Mouse (Mus musculus) cerebellum, adult 9-11 months (tissue): ENCODE measurements around the gene Pdss2.

ENCODE experiments used
- DNase-seq: peaks from one replicate; pipeline ENCODE4 v3.0.0; 2022

The Pdss2 gene

DNA sequence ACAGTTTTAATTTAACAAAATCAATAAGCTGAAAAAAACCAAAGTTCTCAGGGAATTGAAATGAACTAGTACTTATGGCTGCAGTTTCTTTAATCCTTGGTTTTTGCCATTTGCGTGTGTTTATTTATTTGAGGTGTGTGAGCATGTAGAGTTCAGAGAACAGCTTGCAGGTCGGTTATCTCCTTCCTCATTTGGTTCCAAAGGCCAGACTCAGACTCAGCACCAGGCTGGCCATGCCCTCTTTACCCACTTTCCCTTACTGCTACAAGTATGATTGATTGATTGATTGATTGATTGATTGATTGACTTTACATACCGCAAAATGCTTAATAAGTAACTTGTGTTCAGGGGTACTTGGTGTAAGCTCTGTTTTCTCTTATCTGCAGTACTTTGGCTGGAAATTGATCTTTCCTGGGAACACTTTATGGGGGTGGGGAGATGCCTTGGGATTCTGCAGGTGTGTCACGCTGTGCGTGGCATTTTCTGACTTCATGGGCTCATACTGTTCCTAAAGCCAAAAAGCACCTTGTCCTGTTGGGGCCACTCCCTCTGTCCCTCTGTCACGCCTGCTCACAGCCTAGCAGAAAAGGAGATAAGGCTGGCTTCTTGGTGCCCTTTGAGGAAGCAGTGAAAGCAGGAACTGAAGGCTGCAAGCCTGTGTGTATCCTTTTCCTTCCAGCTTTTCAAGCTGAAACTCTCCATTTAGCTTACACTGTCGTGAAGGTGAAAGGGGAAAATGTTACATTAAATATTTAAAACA is 91.6 kb downstream of the Pdss2 start:
- no peak for DNase-seq

DNA sequence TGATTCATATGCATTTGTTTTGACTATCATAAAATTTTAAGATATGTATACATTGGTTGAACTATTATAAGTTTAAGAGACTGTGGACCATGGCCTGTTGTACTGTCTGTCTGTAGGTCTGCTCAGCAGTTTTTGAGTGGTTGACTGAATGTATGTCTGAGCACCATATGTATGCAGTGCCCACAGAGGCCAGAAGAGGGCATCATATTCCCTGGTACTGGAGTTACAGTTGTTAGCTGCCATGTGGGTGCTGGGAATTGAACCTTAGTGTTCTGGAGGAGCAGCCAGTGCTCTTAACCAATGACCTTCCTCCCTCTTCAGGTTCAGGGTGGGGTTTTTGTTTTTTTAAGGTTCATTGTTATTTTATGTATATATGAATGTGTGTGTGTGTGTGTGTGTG is 93.9 kb downstream of the Pdss2 start:
- DNase-seq: no peak

DNA sequence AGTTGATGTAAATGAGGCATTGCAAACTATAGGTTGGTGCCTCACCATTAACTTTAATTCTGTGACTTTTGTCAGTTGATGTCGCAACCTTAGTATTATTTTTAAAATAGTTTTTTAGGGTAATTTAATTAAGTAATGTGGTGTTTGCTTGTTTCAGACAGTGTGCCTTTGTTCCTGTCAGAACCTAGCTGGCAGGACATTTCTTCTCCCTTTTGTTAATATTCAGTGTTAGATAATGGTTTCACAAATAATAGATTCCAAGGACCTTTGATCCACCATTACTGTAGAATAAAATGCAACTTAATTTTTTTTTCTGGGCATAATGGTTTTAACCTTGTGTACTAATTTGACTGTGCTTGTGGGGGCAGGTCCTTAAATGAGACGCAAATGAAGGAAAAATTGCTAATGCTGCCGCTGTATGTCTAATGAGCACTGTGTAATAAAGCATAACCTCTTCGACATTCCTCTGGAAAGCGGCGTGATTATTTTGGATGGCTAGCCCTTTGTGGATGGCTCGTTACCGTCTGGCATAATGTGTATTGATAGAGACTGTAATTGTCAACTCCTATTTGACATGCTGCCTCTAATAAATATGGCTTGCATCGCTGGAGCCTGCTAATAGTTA is 96.2 kb downstream of the Pdss2 start:
- DNase-seq: no peak

DNA sequence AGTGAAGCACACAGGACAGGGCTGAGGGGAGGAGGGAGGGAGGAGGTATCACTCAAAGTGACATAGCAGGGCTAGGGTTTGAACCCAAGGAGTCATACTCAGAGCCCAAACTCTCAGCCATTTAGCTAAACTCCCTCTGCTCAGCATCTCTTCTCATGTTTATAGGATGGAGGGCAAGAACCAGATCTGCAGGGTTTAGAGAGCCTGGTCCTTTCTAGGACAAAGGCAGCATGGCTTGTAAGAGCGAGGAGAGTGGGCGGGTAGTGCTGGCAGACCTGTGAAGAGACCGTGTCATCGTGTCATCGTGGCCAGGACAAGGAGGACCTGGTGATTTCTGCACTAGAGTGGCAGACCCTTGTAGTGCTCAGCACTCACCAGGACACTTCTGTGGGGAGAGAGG is 99.7 kb downstream of the Pdss2 start:
- no peak for DNase-seq

DNA sequence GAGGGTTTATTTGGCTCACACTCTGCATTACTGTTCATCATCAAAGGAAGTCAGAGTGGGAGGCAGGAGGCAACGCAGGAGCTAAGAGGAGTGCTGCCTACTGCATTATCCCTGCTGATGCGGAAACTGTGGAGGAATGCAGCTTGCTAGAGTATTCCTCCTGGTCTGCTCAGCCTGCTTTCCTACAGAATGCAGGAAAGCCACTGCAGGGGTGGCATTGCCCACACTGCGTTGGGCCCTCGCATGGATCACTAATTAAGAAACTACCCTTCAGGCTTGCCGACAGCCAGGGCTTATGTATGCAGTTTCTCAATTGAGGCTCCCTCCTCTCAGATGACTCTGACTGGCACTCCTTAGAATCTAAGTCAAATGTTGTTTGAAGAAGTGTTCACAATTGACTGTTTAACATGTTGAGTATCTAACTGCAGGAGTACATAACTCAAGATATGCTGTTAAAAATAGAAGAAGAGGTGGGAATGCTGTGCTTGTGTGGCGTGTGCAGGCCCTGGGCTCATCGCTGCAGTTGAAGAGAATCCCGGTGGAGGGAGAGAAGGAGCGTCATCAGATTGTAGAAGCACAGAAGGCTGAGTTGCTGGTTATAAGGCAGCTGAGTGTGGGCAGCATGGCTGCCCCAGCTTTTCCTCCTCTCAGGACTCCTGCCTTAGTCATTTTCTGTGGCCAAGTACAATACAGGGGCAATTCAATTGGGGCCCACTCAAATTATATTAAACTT is 101.3 kb downstream of the Pdss2 start:
- no peak for DNase-seq

DNA sequence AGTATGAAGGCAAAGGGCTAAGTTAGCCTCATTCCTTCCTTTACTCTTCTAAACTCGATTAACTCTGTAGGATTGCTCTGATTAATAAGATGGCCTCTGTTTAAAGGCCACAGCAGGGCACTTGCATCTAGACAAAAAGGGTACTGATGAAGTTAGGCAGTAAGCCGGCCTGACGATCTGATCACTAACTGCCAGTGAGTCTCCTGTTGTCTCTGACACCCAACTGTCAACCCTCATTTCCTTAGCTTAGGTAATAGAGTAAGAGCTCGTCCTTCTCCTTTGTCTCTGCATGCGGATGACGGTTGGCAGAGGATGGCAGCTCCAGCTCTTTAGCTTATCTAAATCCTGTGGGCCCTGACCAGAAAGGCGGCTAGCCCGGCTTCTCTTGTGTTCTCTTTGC is 102.1 kb downstream of the Pdss2 start:
- DNase-seq: no peak

DNA sequence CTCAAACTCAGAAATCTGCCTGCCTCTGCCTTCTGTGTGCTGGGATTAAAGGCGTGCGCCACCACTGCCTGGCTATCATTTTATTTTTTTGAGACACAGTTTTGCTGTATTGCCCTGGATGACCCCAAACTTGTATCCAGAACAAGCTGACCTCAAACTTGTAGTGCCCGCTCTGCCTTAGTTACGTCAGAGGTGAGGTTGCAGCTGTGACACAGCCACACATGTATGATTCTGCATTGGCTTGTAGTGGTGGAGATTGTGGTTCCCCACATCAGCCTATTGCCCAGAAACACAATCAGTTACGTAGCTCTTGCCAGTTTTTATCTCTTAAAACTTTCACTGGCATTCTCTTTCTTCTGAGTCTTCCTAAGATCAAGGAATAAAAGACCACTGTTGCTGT is 108.5 kb downstream of the Pdss2 start:
- DNase-seq: no peak

DNA sequence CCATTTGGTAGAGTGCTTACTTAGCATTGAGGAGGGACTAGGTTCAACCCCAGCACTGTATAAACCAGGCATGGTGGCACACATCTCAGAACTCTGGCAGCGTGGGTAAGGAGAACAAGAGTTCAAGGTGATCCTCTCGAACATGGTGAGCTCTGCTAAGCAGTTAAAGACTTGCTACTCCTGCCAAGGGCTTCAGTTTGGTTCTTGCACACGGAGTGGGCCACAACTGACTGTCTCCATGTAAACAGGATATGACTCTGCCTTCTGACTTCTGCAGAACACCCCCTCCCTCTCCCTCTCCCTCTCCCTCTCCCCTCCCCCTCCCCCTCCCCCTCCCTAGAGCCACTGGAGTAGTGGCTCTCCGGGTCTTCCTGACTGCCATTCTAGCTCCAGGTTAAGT is 109.4 kb downstream of the Pdss2 start:
- DNase-seq: no peak

DNA sequence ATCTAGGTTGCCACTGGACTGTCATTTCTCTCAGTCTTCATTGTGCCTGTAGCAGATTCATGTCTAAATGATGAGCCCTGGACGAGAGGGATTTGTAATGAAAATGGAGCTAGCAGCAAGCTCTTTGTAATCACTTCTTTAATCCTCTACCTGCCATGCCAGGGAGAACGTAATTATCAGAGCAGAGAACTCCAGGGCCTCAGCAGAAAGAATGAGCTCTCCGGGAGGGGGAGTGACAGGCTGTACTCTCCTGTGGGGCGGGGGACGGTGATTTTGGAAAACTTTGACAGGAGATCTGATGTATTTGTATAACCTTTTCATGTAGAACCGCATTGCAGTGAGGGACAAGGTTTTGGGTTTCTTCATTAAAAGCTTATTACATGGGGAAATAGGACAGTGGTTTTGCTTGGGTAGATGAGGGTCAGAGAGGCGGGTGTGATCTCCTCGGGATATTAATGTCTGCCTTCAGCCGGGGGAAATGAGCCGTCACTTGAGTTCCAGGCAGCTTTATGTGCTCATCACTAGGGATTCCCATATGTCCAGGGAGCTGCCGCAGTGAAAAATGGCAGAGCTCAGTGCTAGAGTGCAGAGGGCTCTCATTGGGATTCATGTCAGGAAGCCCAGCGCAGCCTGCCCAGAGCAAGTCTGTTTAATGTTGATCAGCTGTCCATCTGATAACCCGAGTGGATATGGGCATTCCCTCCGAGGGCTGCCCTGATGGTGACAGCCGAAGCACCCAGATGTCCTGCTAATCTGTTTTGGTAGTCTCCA is 110.8 kb downstream of the Pdss2 start:
- no peak for DNase-seq

DNA sequence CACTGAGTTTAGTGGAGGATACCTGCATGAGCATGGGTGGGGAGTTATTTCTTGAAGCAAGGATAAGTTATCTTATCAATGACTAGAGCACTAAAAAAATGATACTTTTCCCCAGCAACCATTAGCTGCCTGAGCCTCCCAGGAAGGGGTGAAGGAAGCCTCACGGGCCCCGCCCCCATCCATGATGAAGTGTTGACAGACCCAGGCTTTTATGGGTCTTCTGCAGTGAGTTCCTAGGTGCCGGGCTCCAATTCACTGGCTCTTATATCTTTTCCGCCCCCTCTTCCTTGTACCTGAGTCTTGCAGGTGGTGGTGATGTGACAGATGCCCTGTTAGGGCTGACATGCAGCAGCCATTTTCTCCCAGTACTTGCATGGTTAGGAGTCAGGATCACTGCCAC is 114.6 kb downstream of the Pdss2 start:
- DNase-seq: no peak

DNA sequence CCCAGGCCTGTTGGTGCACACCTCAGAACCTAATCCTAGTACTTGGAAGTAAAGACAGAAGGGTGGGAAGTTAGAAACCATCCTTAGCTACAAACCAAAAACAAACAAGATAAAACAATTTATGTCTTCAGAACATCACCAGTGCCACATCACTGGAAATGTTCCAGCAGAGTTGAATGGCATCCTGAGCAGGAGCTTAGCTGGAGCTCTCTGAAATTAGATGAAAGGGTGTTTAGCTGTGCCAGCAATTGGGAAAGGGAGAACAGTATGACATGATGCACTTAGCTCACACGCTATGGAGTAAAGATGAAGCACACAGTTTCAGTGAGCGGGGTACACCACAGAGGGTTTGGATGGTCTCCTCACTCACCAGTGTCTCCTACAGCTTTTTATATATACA is 115.8 kb downstream of the Pdss2 start:
- DNase-seq: no peak

DNA sequence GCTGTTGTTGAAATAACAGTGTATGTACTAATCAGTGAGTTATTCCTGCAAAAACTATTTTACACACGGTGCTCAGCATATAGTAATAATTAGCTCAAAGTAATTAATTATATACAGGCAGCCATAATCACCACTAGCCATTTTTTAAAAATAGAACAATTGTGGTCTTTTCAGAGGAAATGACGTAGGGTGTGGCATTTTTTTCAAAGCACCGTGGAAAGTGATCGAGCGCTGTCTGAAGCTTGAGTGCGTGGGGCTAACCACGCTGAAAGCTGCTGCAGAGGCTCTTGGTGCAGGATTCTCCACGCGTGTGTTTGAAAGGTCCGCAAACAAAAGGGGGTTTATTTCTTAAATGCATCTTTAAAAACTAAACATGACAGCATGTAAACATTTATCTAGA is 118.5 kb downstream of the Pdss2 start:
- no peak for DNase-seq

DNA sequence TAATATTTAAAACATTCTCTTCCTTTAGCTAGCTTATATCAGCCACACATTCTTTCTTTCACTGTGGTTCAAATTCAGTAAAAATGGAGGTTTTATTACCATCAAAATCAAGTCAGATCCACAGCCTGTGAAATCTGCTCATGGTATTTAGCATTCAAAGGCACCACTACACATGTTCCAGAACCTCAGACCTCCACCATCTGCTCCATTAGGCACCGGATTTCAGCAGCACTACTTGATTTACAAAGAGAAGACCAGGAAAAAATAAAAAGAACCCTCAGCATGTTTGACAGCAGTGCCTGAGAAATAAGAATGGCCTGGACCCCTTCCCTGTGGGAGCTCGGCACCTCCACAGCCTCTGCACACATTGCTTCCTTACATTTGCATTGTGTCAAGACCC is 128.4 kb downstream of the Pdss2 start:
- no peak for DNase-seq

DNA sequence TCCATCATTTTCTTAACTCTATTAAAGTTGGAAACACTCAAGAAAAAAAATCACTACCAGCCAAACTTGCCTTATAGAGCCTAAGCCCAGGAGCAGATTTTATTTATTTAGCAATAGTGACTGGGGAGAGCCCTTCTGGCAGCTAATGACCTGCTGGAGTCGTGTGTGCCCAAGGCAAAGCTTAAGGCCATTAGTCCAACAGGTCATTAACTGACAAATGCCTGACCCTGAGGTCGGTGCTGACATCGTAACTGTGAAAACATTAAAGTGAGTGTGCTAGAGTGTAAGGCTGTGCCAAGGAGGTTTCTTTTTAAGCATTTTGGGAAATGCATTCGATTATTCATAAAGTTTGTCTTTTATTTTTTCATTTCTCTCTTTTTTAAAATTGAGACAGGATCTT is 136.6 kb downstream of the Pdss2 start:
- DNase-seq: no peak

DNA sequence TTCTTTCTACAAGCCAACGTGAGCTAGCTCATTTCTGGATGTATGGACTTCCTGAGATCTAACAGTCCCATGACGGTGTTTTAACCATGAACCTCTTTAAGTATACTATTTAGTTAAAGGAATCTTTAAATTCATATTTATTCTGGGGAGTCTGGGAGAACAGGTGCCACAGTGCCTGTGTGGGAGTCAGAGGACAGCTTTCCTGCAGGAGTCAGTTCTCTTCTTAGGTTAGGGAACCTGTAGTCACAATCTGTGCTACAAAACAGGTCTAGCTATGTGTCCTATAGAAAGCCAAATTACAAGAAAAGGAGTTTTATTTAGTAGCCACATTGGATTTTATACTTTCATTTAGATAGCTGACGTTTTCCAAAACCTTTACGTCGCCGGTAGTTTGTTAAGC is 141.7 kb downstream of the Pdss2 start:
- DNase-seq: no peak

DNA sequence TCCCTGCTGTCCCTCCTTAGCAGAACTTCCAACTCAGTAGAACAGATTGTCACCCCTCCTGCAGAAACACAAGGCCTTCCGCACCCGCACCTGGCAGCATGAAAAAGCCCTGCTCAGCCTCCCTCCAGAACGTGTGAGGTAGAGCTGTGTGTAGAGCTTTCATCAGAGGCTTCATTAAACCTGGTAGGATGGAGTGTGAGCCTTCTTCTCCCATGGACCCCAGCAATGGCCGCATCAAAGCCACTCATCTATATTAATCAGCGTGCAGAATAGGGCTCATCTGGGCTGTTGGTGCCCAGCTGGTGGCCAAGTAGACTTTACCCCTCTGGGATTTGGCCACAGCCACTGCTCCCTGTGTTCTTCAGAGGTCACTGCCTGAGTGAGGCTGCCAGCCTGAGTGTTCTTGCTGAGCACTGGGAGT is 142.2 kb downstream of the Pdss2 start:
- peak; percentile 88 for DNase-seq

DNA sequence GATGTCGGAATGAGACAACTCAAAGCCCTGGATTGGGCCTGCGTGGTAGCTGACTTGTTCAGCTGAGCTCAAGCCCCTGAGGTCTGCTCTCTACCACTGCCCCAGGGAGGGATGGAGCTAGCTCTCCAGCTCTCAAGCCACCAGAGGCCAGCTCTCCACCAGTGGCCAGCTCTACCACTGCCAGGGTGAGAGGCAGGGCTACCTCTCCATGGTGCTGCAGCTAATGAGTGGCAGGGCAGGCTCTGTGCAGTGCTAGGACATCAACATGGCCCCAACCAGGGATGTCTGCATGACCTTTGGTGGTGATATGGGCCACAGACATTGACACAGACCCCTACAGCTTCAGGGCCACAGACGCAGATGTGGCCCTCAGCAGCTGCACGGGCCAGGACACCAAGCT is 144.6 kb downstream of the Pdss2 start:
- DNase-seq: no peak

DNA sequence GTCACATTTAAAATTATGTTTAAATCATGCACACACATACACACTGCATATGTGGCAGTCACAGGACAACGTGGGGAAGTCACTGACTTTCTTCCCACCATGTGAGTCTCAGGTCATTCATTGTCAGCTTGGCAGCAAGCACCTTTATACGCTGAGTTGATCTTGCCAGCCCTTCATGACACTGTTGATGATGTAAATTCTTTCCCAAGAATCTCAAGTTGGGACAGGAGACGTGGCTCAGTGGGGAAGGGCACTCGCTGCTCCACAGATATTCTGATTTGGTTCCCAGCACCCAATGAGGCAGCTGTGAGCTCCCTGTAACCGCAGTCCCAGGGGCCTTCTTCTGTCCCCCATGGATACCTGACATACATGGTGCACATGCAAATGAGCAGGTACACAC is 147.3 kb downstream of the Pdss2 start:
- no peak for DNase-seq

DNA sequence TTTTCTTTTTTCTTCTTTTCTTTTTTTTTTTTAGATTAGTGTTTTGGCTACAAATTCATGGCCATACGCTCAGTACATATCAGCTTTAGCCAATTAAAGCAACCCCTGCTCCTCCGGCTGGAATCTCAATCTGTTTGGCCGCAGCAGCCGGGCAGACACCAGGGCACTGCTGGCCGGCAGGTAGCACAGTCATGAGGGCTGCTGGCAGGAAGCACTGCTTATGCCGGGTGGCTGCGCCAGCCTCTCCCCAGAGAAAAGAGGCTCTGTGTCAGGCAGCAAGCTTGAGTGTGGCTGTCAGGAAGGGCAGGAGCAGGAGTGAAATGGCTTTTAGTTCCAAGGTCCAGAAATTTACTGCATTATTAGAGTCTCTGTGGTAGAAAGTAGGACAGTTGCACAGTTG is 151.0 kb downstream of the Pdss2 start:
- DNase-seq: peak; percentile 86

DNA sequence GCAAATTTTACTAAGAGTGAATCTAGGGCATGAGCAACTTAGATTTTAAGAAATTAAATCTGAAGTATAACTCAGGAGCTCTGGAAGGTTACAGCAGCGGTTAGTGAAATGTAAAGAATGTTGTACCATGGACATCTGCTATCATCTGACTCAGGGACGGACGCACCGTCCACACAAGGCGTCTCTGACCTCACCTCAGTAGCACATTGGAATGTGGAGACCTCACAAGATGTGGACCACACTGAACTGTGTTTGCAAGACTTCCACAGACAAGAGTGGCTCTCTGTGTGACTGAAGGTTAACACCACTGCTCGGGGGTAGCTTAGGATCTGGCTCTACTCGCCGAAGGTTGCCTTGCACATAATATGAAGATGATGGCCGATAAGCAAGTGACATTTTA is 151.7 kb downstream of the Pdss2 start:
- no peak for DNase-seq

DNA sequence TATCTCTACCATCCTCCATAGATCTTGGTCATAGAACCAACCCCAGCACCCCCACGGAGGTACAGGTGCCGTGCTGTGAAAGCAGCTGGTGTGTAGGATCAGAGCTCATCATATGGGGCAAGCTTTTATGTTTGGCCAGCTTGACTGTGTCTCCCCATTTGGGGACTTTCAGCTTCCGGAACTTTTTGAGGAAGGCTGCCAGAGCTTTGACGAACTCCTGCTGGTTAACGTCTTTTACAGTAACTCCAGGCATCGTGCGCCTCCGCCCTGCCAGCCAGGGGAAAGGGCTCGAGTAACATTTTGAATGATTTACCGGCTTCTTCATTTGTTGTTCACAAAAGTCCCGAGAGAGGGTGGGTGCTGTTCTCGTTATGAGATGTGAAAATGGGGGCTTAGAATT is 152.4 kb downstream of the Pdss2 start:
- DNase-seq: peak; percentile 40

DNA sequence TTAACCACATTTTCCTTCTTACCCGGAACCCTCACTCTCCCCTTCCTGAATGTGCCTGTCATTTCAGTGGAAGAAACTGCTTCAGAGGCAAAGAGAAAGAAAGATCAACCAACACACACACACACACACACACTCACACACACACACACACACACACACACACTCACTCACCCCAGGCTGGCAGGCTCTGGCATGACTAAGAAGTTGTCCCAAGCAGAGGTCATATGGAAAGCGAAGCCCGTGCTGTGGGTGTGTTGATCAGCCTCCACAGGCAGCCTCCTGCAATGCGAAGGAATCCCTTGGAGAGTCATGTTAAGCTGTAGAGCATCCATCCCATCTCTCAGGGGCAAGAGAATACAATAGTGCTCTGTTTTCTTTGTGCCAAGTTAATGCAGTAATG is 154.0 kb downstream of the Pdss2 start:
- no peak for DNase-seq

DNA sequence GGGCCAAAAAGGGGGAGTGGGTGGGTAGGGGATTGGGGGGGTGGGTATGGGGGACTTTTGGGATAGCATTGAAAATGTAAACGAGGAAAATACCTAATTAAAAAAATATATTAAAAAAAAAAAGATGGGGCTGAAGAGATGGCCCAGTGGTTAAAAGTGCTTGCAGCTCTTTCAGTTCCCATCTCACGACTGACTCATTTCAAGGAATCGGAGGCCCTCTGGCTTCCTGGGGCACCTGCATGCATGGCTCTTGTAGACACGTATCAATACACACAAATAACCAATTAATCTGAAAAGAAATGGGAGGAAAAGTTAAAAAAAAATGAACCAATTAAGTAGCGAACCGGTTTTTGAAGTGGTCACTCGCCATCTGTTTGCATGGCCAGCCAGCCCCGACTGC is 155.5 kb downstream of the Pdss2 start:
- DNase-seq: no peak

DNA sequence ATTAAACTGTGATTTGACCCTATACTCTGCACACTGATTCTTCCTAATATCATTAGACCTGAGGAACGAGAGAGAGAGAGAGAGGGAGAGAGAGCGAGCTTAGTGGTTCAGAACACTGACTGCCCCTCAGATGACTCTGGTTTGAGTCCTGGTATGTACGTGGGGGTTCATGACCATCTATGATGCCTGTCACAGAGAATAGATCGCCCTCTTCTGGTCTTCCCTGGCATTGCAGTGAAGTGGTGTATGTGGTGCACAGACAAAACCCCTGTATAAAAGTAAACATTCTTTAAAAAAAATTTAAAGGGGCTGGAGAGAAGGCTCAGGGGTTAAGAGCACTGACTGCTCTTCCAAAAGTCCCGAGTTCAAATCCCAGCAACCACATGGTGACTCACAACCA is 157.0 kb downstream of the Pdss2 start:
- peak; percentile 42 for DNase-seq
